Mouse (Mus musculus): ENCODE data around the gene D330020A13Rik. TPM values are rescaled to one million over a fixed set of nuclear protein-coding genes. Genes with fewer than 3 reads are reported as not detected.

Gene D330020A13Rik
- not detected in 2 replicates for polyA plus RNA-seq (2012; ENCODE audit: insufficient read depth, insufficient read length, missing spikeins)

DNA sequence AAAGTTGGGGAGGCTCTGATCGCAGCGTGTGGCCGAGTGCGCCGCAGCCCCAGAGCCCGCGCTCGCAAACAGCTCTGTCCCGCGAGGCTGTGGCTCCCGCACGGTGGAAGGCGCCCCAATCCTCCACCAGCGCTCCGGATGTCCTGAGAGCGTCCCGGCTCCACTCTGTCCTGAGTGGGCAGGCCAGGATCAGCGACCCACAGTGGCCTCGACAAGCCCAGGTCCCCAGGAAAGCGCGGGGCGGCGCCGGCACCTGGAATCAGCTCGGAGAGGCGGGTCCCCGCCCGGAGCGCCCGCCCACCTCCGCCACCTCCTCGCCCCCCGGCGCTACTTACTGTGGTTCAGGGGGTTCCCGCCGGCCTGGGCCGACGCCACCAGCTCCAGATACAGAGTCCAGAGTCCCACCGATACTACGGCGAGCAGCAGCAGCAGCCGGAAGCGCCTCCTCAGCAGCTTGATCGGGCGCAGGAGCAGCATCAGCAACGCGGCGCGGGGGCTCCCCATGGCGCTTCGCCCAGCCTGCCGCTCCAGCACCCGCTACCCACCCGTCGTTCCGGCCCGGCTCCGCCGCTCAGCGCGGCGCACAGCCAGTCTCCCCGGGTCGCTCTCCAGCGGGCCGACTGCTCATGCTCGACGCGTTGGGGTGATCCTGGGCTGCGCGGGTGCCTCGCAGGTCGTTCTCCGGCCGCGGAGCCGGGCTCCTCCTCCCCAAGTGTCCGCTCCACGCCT is at the start of gene D330020A13Rik, which contains the start of gene B4galnt3:
Gene D330020A13Rik (plus strand): TSS at position 309 of the 729 bp plus-strand sequence.
Gene B4galnt3 (minus strand): TSS at position 504 of the 729 bp plus-strand sequence.
- Histone ChIP-seq H3K4me3 (ENCODE audit: insufficient read depth, low read length) (peak within 1 kb of the TSS; percentile 56), H3K27ac (ENCODE audit: insufficient read depth, low read depth, low read length) (no peak within 1 kb of the TSS), H3K4me1 (ENCODE audit: control insufficient read depth, insufficient read depth, low read length) (no peaks in the 10 kb centered on the region)
- TF ChIP-seq POLR2A (IDR thresholded peaks at IDR 0.05; ENCODE audit: borderline replicate concordance, low read depth, low read length), result no peak
- no peak for TF ChIP-seq CTCF (IDR thresholded peaks at IDR 0.05; ENCODE audit: low read depth, low read length)

DNA sequence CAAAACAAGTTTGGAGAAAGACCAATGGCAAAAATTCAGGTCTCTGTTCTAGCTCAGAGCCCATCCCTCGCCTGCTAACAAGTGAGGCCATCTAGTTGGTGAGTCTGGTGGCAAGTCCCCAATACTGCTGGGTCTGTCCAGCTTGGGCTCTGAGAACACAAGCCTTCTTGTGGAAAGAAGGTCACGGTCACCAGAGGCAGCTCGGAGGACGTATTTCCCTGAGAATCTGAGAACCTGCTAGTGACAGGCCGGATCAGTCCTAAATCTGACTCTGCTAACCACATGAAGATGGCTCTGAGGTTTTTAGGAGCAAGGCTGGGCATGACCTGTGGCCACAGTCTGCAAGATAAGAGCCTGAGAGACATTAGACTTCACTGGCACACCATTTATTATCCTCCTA is 47.5 kb upstream of the D330020A13Rik start:
- Histone ChIP-seq H3K4me1 (ENCODE audit: control insufficient read depth, insufficient read depth, low read length) (no peaks in the 10 kb centered on the region), H3K4me3 (ENCODE audit: insufficient read depth, low read length) (no peak overlapping the region), H3K27ac (ENCODE audit: insufficient read depth, low read depth, low read length) (no peak overlapping the region)
- TF ChIP-seq CTCF (IDR thresholded peaks at IDR 0.05; ENCODE audit: low read depth, low read length) (no peak), POLR2A (IDR thresholded peaks at IDR 0.05; ENCODE audit: borderline replicate concordance, low read depth, low read length) (no peak)

DNA sequence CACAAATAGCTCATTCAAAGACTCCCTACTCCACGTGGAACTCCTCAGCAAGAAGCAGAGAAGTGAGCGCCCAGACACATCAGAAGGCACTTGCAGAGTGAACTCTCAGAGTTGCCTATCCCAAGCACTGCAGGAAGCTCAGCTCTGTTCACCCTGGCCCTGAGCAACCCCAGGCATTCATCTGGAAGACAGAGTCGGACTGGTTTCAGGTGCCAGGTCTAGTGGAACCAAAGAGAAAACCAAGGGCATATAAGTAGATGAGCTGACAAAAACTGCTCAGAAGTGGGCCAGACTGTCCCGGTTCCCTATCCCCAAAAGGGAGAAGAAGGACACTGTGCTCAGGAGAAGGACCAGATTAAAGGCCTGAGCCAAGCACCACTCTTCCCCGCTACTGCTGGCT is 44.3 kb upstream of the D330020A13Rik start:
- H3K4me1 ChIP-seq (ENCODE audit: control insufficient read depth, insufficient read depth, low read length), result no peaks in the 10 kb centered on the region
- H3K4me3 ChIP-seq (ENCODE audit: insufficient read depth, low read length), result no peak overlapping the region
- TF ChIP-seq CTCF (IDR thresholded peaks at IDR 0.05; ENCODE audit: low read depth, low read length) (no peak), POLR2A (IDR thresholded peaks at IDR 0.05; ENCODE audit: borderline replicate concordance, low read depth, low read length) (no peak)
- H3K27ac ChIP-seq (ENCODE audit: insufficient read depth, low read depth, low read length), result no peak overlapping the region

DNA sequence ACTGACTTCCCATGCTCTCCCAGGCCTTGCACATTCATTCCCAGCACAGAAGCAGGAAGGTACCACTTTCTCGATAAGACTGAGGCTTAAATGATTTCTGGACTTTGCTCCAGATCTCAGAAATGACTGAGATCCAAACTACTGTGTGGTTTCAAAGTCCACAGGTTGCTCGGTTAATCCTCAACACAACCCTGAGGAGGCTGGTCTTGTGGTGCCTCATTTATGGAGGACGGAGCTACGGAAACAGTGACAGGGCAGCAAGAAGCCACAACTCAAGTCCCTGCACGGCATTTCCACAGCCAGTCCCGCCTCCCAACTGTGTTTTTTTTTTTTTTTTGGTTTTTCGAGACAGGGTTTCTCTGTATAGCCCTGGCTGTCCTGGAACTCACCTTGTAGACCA is 43.2 kb upstream of the D330020A13Rik start:
- TF ChIP-seq POLR2A (IDR thresholded peaks at IDR 0.05; ENCODE audit: borderline replicate concordance, low read depth, low read length) (no peak), CTCF (IDR thresholded peaks at IDR 0.05; ENCODE audit: low read depth, low read length) (no peak)
- H3K4me1 ChIP-seq (ENCODE audit: control insufficient read depth, insufficient read depth, low read length), result no peaks in the 10 kb centered on the region
- H3K4me3 ChIP-seq (ENCODE audit: insufficient read depth, low read length), result no peak overlapping the region
- H3K27ac ChIP-seq (ENCODE audit: insufficient read depth, low read depth, low read length), result no peak overlapping the region

DNA sequence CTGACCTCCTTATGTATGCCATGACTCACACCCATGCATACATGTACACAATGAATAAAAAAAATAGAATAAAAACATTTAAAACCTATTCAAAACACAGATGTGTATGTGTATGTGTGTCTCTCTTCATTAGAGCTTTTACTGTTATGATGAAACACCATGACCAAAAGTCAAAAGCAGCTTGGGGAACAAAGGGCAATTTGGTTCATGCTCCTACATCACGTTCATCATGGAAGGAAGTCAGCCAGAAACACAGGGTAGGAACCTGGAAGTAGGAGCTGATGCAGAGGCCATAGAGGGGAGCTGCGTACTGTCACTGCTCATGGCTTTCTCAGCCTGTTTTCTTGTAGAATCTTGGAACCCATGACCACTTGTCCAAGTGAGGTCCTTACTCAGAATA is 41.4 kb upstream of the D330020A13Rik start:
- Histone ChIP-seq H3K4me1 (ENCODE audit: control insufficient read depth, insufficient read depth, low read length) (no peaks in the 10 kb centered on the region), H3K27ac (ENCODE audit: insufficient read depth, low read depth, low read length) (no peak overlapping the region), H3K4me3 (ENCODE audit: insufficient read depth, low read length) (no peak overlapping the region)
- TF ChIP-seq POLR2A (IDR thresholded peaks at IDR 0.05; ENCODE audit: borderline replicate concordance, low read depth, low read length) (no peak), CTCF (IDR thresholded peaks at IDR 0.05; ENCODE audit: low read depth, low read length) (no peak)

DNA sequence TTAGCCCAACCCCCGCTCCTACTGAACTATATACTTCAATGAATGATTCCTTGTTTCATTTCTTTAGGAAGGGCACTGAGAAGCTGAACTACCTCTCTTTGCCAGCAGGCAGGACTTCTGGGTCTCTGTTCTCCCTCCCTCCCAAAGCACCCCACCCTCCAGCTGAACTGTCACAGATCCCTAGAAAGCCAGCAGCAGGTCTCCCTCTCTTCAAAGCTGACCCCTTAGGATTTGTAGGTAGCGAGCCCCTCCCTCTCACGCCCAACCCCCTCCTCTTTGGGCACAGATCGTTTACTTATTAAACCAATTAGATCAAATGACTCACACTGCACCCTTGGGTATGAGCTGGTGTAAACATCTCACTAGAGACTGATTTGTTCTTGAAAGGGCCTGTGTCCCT is 39.5 kb upstream of the D330020A13Rik start:
- no peak overlapping the region for H3K4me3 ChIP-seq (ENCODE audit: insufficient read depth, low read length)
- H3K4me1 ChIP-seq (ENCODE audit: control insufficient read depth, insufficient read depth, low read length), result no peaks in the 10 kb centered on the region
- H3K27ac ChIP-seq (ENCODE audit: insufficient read depth, low read depth, low read length), result no peak overlapping the region
- no peak for TF ChIP-seq POLR2A (IDR thresholded peaks at IDR 0.05; ENCODE audit: borderline replicate concordance, low read depth, low read length)
- no peak for TF ChIP-seq CTCF (IDR thresholded peaks at IDR 0.05; ENCODE audit: low read depth, low read length)

DNA sequence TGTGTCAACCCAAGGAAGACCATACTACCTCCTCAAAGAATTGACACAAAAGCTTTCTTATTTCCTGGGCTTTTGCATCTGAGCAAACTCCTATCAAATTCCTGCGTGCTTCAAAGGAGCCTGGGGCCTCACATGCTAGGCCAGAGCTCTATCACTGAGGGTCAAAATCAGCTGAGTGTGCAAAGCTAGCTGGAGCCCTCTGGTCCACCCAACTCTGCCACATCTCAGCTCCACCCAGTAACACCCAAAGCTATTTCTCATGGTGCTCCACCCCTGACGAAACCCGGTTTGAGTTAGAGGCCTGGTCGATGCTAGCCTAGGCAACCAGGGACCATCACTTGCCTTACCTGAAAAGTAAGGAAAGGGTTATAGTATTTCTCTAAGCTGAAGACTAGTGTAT is 39.0 kb upstream of the D330020A13Rik start:
- TF ChIP-seq POLR2A (IDR thresholded peaks at IDR 0.05; ENCODE audit: borderline replicate concordance, low read depth, low read length) (no peak), CTCF (IDR thresholded peaks at IDR 0.05; ENCODE audit: low read depth, low read length) (no peak)
- Histone ChIP-seq H3K27ac (ENCODE audit: insufficient read depth, low read depth, low read length) (no peak overlapping the region), H3K4me3 (ENCODE audit: insufficient read depth, low read length) (no peak overlapping the region), H3K4me1 (ENCODE audit: control insufficient read depth, insufficient read depth, low read length) (no peaks in the 10 kb centered on the region)

DNA sequence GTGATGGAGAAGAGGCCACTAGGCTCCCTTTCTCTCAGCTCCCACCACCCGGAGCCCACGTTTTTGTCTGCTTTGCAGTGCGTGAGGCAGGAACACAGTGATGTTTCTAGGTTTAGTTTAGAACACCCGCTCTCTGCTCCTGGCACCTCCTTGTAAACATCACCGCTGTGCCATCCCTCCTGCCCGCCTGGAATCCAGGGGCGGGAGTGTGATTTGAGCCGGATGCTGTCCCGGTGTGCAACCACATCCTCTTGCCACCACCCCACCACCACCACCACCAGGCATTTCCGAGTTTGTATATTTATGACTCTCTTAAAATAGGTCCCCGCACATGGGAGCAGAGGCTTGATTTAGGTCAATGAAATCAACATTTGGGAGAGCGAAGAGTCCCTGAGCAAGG is 38.5 kb upstream of the D330020A13Rik start:
- H3K4me1 ChIP-seq (ENCODE audit: control insufficient read depth, insufficient read depth, low read length), result no peaks in the 10 kb centered on the region
- H3K4me3 ChIP-seq (ENCODE audit: insufficient read depth, low read length), result no peak overlapping the region
- TF ChIP-seq POLR2A (IDR thresholded peaks at IDR 0.05; ENCODE audit: borderline replicate concordance, low read depth, low read length) (no peak), CTCF (IDR thresholded peaks at IDR 0.05; ENCODE audit: low read depth, low read length) (no peak)
- no peak overlapping the region for H3K27ac ChIP-seq (ENCODE audit: insufficient read depth, low read depth, low read length)

DNA sequence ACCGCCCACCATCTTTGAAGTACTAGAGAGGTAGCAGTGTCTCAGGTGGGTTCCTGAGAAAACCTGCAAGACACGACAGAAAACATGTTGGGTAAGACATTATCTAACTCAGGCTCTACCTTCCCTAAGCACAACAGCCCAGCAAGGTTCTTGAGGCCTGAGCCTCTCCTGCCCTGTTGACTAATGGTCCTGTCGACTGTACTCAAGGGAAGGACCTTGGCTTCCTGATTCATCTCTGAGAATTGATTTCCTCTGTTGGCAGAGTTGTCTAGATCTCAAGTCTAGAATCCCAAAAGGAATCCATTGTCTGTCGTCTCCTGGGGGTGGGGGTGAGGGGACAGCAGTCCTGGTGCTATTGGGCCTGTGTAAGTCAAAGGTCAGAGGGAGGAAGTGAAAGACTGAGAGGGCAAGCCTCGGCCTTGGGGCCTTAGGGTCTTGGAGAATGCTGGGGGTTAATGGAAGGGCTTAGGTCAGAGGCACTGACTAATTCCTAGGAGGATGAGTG is 37.7 kb upstream of the D330020A13Rik start:
- H3K4me1 ChIP-seq (ENCODE audit: control insufficient read depth, insufficient read depth, low read length), result no peaks in the 10 kb centered on the region
- H3K4me3 ChIP-seq (ENCODE audit: insufficient read depth, low read length), result no peak overlapping the region
- TF ChIP-seq POLR2A (IDR thresholded peaks at IDR 0.05; ENCODE audit: borderline replicate concordance, low read depth, low read length) (no peak), CTCF (IDR thresholded peaks at IDR 0.05; ENCODE audit: low read depth, low read length) (no peak)
- H3K27ac ChIP-seq (ENCODE audit: insufficient read depth, low read depth, low read length), result no peak overlapping the region

DNA sequence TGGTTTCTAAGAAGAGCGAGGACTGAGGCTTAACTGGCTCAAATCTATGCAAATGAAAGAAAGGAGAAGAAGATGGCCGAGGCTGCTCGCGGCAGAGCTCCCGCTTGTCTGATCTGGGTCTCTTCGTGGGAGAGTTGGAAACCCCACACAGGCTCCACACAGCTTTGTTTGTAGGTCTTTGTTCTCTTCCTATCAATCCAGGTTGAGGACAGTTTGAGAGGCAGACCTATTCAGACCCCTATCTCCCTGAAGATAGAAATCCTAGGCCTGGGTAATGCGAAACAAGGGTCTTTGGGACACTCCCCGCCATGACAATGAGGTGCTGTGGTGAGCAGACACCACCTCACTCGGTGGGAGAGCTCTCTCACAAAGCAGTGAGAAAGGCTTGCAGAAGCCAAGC is 34.7 kb upstream of the D330020A13Rik start:
- Histone ChIP-seq H3K27ac (ENCODE audit: insufficient read depth, low read depth, low read length) (no peak overlapping the region), H3K4me1 (ENCODE audit: control insufficient read depth, insufficient read depth, low read length) (no peaks in the 10 kb centered on the region), H3K4me3 (ENCODE audit: insufficient read depth, low read length) (no peak overlapping the region)
- no peak for TF ChIP-seq CTCF (IDR thresholded peaks at IDR 0.05; ENCODE audit: low read depth, low read length)
- no peak for TF ChIP-seq POLR2A (IDR thresholded peaks at IDR 0.05; ENCODE audit: borderline replicate concordance, low read depth, low read length)
